Mouse (Mus musculus): ENCODE data around the gene Prdm9. TPM values are rescaled to one million over a fixed set of nuclear protein-coding genes. Genes with fewer than 3 reads are reported as not detected.

Prdm9 gene
- total and polyA plus RNA-seq, 3 experiments = 4.4 to 6.6 (median 5.0) TPM

- DNase-seq (ENCODE audit: extremely low read depth) = no peak
- Histone ChIP-seq H3K9me3 (replicated peaks; ENCODE audit: low read length) (peaks cover 7% of the 10 kb centered on the region), H3K79me2 (replicated peaks; ENCODE audit: control insufficient read depth, extremely low read depth, insufficient read depth, poor library complexity, severe bottlenecking) (no peaks in the 10 kb centered on the region), H3K4me2 (ENCODE audit: insufficient read depth, low read depth, poor library complexity, severe bottlenecking) (no peak overlapping the region), H3K36me3 (replicated peaks in 1 of 2; ENCODE audit: control insufficient read depth in 1 of 2, insufficient read depth in 1 of 2, low read length in 1 of 2) (peaks cover 7 to 39% of the 10 kb centered on the region in 2 experiments), H3K9ac (ENCODE audit: insufficient read depth, low read depth) (no peak overlapping the region), H3K4me3 (replicated peaks in 1 of 3; ENCODE audit: low read depth in 2 of 3, low read length in 2 of 3, poor library complexity in 1 of 3) (no peak overlapping the region), H3K27me3 (replicated peaks) (no peaks in the 10 kb centered on the region), H3K4me1 (ENCODE audit: control insufficient read depth in 1 of 2, insufficient read depth in 2 of 2) (peaks cover 0 to 15% of the 10 kb centered on the region in 2 experiments; a peak in 2 of 4 replicates), H3K27ac (ENCODE audit: insufficient read depth, low read depth) (no peak overlapping the region)
- in situ Hi-C loops (cut with MboI; ENCODE audit: low pct_ligation_motif_present, low pct_unique_long_range_greater_than_20kb, low sequenced_read_pairs) (loop anchor here (25.0 kb wide), 1 partner anchor 163 kb away; the partner anchor contains the start of gene Chd1), dilution Hi-C loops (cut with MboI; ENCODE audit: extremely low pct_ligation_motif_present, extremely low pct_unique_long_range_greater_than_20kb, low sequenced_read_pairs) (no loop called here)
- TF ChIP-seq CHD2 (IDR thresholded peaks at IDR 0.05; ENCODE audit: low read length) (no peak), CHD1 (IDR thresholded peaks at IDR 0.05; ENCODE audit: low read depth, low read length) (no peak), POLR2AphosphoS2 (IDR thresholded peaks at IDR 0.05; ENCODE audit: low read depth, low read length) (no peak), SMC3 (IDR thresholded peaks at IDR 0.05; ENCODE audit: low read depth, low read length) (no peak), IRF4 (IDR thresholded peaks at IDR 0.05; ENCODE audit: low read depth, low read length) (no peak), ELF1 (IDR thresholded peaks at IDR 0.05; ENCODE audit: low read depth, low read length) (no peak), NRF1 (IDR thresholded peaks at IDR 0.05; ENCODE audit: low read depth, low read length) (no peak), ZMIZ1 (IDR thresholded peaks at IDR 0.05; ENCODE audit: low read depth, low read length) (no peak), MAX (IDR thresholded peaks at IDR 0.05; ENCODE audit: low read length) (no peak), PAX5 (IDR thresholded peaks at IDR 0.05; ENCODE audit: low read length) (no peak), TBP (conservative IDR thresholded peaks at IDR 0.05; ENCODE audit: low read depth, low read length) (no peak), RAD21 (IDR thresholded peaks at IDR 0.05; ENCODE audit: low read depth, low read length) (no peak), ETS1 (conservative IDR thresholded peaks at IDR 0.05; ENCODE audit: low read depth, low read length) (no peak), MAZ (IDR thresholded peaks at IDR 0.05; ENCODE audit: low read depth, low read length) (no peak), ZC3H11A (IDR thresholded peaks at IDR 0.05; ENCODE audit: low read depth, low read length) (no peak), KAT2A (IDR thresholded peaks at IDR 0.05; ENCODE audit: insufficient replicate concordance, low read length) (no peak), E2F4 (IDR thresholded peaks at IDR 0.05; ENCODE audit: insufficient replicate concordance, low read depth, low read length) (no peak)
These were observed 14.4 kb downstream of the Prdm9 start for GRCm38 (mm10) chr17:15549713-15550112.

GRCm38 (mm10) chr17:15546440-15546839 lies 17.7 kb downstream of the Prdm9 start:
- dilution Hi-C loops (cut with MboI; ENCODE audit: extremely low pct_ligation_motif_present, extremely low pct_unique_long_range_greater_than_20kb, low sequenced_read_pairs) = no loop called here
- in situ Hi-C loops (cut with MboI; ENCODE audit: low pct_ligation_motif_present, low pct_unique_long_range_greater_than_20kb, low sequenced_read_pairs) = loop anchor here (25.0 kb wide), 1 partner anchor 166 kb away; the partner anchor contains the start of gene Chd1
- Histone ChIP-seq H3K9ac (ENCODE audit: insufficient read depth, low read depth) (no peak overlapping the region), H3K79me2 (replicated peaks; ENCODE audit: control insufficient read depth, extremely low read depth, insufficient read depth, poor library complexity, severe bottlenecking) (no peaks in the 10 kb centered on the region), H3K4me3 (replicated peaks in 1 of 3; ENCODE audit: low read depth in 2 of 3, low read length in 2 of 3, poor library complexity in 1 of 3) (no peak overlapping the region), H3K9me3 (replicated peaks; ENCODE audit: low read length) (peaks cover 15% of the 10 kb centered on the region), H3K4me1 (ENCODE audit: control insufficient read depth in 1 of 2, insufficient read depth in 2 of 2) (peaks cover 0 to 15% of the 10 kb centered on the region in 2 experiments; a peak in 2 of 4 replicates), H3K36me3 (replicated peaks in 1 of 2; ENCODE audit: control insufficient read depth in 1 of 2, insufficient read depth in 1 of 2, low read length in 1 of 2) (peaks cover 5 to 19% of the 10 kb centered on the region in 2 experiments), H3K27ac (ENCODE audit: insufficient read depth, low read depth) (peak overlapping the region; percentile 76), H3K4me2 (ENCODE audit: insufficient read depth, low read depth, poor library complexity, severe bottlenecking) (peak overlapping the region; percentile 95), H3K27me3 (replicated peaks) (no peaks in the 10 kb centered on the region)
- DNase-seq (ENCODE audit: extremely low read depth) = peak; percentile 95
- TF ChIP-seq MYC (IDR thresholded peaks at IDR 0.05; ENCODE audit: low read depth, low read length) (peak; percentile 84), RAD21 (IDR thresholded peaks at IDR 0.05; ENCODE audit: low read depth, low read length) (no peak; the same call in 1 of the 2 replicates), TBP (conservative IDR thresholded peaks at IDR 0.05; ENCODE audit: low read depth, low read length) (0 out of 2 replicates have a peak, but pooled peaks have one; percentile 40), JUND (conservative IDR thresholded peaks at IDR 0.05; ENCODE audit: low read depth, low read length) (peak; percentile 56; the same call in 1 of the 2 replicates), CHD2 (IDR thresholded peaks at IDR 0.05; ENCODE audit: low read length) (no peak; the same call in 1 of the 2 replicates), MAX (IDR thresholded peaks at IDR 0.05; ENCODE audit: low read length) (peak; percentile 69; the same call in 1 of the 2 replicates), IRF4 (IDR thresholded peaks at IDR 0.05; ENCODE audit: low read depth, low read length) (peak; percentile 98), MAFK (IDR thresholded peaks at IDR 0.05; ENCODE audit: insufficient replicate concordance, low read length) (peak; percentile 42; the same call in 1 of the 2 replicates), NRF1 (IDR thresholded peaks at IDR 0.05; ENCODE audit: low read depth, low read length) (no peak), SMC3 (IDR thresholded peaks at IDR 0.05; ENCODE audit: low read depth, low read length) (no peak), TCF12 (IDR thresholded peaks at IDR 0.05; ENCODE audit: low read depth, low read length) (peak; percentile 84), BHLHE40 (IDR thresholded peaks at IDR 0.05; ENCODE audit: low read depth, low read length) (peak; percentile 89), KAT2A (IDR thresholded peaks at IDR 0.05; ENCODE audit: insufficient replicate concordance, low read length) (0 out of 2 replicates have a peak, but pooled peaks have one; percentile 54), MEF2A (IDR thresholded peaks at IDR 0.05; ENCODE audit: borderline replicate concordance, low read depth, low read length) (peak; percentile 63; the same call in 1 of the 2 replicates), ETS1 (conservative IDR thresholded peaks at IDR 0.05; ENCODE audit: low read depth, low read length) (peak; percentile 84), ELF1 (IDR thresholded peaks at IDR 0.05; ENCODE audit: low read depth, low read length) (peak; percentile 20; the same call in 1 of the 2 replicates), JUN (IDR thresholded peaks at IDR 0.05; ENCODE audit: insufficient read depth, low read depth, low read length) (peak; percentile 34; the same call in 1 of the 2 replicates), RCOR1 (conservative IDR thresholded peaks at IDR 0.05; ENCODE audit: low read depth, low read length) (0 out of 2 replicates have a peak, but pooled peaks have one; percentile 57), EP300 (IDR thresholded peaks at IDR 0.05; ENCODE audit: low read length) (peak; percentile 95), GABPA (IDR thresholded peaks at IDR 0.05; ENCODE audit: insufficient replicate concordance, low read depth, low read length) (no peak)

Data from CH12.LX (cell line).